Mouse (Mus musculus): ENCODE data around the gene Robo2. TPM values are rescaled to one million over a fixed set of nuclear protein-coding genes. Genes with fewer than 3 reads are reported as not detected.
A peak's percentile ranks its signal among the peaks of the same experiment; 100 is the strongest.
"Not testable (repeated sequence)": the region's sequence is repeated elsewhere in the genome, so short reads cannot be mapped to it uniquely, and the experiment has no call there.

Gene Robo2
- polyA plus RNA-seq, 1 experiment from 2014 or later = 65.3 TPM

DNA sequence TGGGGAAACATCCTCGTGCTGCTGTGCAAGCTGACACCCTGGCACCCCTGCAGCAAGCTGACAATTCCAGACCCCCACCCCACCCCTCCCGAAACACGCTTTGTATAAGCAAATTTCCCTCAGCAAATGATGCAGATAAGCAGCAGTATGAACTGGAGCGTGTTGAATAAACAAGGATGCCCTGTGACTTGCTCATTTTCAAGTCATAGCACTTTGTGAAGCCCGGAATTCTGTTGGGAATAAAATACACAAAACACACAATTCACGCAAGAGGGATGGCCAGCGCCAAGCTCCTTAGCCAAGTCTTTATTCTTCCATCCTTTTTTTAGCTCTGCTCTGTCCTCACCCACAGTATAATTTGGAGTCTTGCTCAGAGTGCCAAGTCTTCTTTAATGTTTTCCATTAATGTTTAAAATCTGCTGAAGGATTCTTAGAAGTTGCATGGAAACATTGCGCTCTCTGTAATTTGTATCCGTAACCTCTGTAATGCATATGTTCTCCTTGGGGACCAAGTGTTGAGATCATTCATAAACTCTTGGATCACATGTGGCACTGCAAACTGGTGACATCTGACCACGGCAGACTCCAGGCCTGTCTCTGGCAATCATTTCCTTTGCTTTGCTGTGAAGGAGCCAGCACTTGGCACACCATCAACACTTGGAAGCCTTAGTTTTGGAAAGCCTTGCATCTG is 356.4 kb downstream of the Robo2 start:
- ATAC-seq (ENCODE audit: low FRiP score) = no peak
- WGBS = 75% methylated on average over 10 of the region's 10 CpGs

DNA sequence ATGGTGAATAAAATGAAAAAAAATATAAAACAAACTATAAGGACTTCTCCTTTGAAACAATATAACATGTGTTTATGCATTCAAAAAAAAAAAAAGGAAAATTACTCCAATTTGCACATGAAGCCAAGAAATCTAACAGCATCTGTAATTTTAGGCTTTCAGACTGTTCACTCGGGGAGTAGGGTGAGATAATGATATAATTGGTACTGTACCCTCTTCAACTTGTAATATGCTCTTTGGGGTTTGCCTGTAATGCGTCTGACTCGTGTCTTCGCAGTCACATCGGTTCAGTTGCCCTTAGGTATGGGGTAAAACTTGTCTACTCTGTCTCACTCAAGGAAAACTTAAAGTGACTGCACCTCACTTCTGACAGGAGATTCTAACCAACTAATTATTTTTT is 362.2 kb downstream of the Robo2 start:
- Histone ChIP-seq H3K4me1 (peaks cover 2% of the 10 kb centered on the region; the same call in 1 of the 2 replicates), H3K9me3 (no peaks in the 10 kb centered on the region), H3K27ac (no peak overlapping the region), H3K4me2 (no peak overlapping the region), H3K4me3 (replicated peaks) (no peak overlapping the region), H3K27me3 (no peaks in the 10 kb centered on the region), H3K9ac (no peak overlapping the region), H3K36me3 (replicated peaks) (no peaks in the 10 kb centered on the region)
- 70% methylated on average over 5 of the region's 5 CpGs for WGBS
- no peak for ATAC-seq (ENCODE audit: low FRiP score)

More for the DNA sequence above, 356.4 kb downstream of the Robo2 start:
- Histone ChIP-seq H3K36me3 (replicated peaks) (no peaks in the 10 kb centered on the region), H3K9me3 (no peaks in the 10 kb centered on the region), H3K9ac (no peak overlapping the region), H3K4me2 (no peak overlapping the region), H3K27me3 (no peaks in the 10 kb centered on the region), H3K4me3 (replicated peaks) (no peak overlapping the region), H3K27ac (no peak overlapping the region), H3K4me1 (0 out of 2 replicates have a peak, but pooled peaks cover 5% of the 10 kb centered on the region)

DNA sequence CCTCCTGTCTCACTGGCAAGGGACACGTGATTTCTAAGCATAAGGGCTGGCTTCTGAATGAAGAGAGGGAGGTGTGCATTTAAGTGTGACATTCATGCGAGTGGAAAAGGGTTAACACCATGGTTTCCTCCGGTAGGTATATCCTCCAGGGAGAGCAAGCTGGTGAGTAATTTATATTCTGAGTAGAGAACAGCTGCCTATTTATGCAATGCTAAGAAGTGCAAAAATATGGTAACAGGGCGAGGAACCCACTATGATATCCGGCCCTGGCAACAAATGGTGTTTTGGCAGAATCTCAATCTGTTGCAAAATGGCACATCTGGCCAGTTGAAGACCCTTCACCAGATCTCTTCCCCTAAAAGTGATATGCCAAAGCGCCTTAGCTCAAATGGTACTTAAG is 362.6 kb downstream of the Robo2 start:
- Histone ChIP-seq H3K4me3 (replicated peaks) (no peak overlapping the region), H3K36me3 (replicated peaks) (no peaks in the 10 kb centered on the region), H3K9ac (no peak overlapping the region), H3K4me1 (peaks cover 2% of the 10 kb centered on the region; the same call in 1 of the 2 replicates), H3K27ac (no peak overlapping the region), H3K4me2 (no peak overlapping the region), H3K9me3 (no peaks in the 10 kb centered on the region), H3K27me3 (no peaks in the 10 kb centered on the region)
- ATAC-seq (ENCODE audit: low FRiP score) = peak; percentile 36; the same call in 1 of the 2 replicates
- 60% methylated on average over 6 of the region's 6 CpGs for WGBS

DNA sequence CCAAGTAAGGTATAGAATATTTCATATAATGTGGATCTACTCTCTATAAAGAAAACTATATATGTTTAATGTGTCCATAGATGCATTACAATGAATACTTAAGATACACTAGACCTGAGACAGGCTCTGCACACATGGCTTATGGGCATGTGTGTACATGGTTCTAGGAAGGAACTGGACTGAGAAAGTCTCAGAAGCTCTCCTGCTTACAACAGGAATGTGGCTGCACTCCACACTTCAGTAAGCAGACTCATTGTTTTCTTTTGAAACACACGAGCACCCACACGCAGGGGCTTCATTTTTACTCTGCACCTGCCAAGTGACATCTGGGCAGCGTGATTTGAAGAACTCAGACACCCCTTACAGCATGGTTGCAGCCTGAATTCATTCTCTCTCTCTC is 364.4 kb downstream of the Robo2 start:
- Histone ChIP-seq H3K27me3 (no peaks in the 10 kb centered on the region), H3K4me1 (no peaks in the 10 kb centered on the region; the same call in 1 of the 2 replicates), H3K4me2 (no peak overlapping the region), H3K9ac (no peak overlapping the region), H3K9me3 (no peaks in the 10 kb centered on the region), H3K4me3 (replicated peaks) (no peak overlapping the region), H3K27ac (no peak overlapping the region), H3K36me3 (replicated peaks) (no peaks in the 10 kb centered on the region)
- 18% methylated on average over 3 of the region's 3 CpGs for WGBS
- ATAC-seq (ENCODE audit: low FRiP score) = no peak

DNA sequence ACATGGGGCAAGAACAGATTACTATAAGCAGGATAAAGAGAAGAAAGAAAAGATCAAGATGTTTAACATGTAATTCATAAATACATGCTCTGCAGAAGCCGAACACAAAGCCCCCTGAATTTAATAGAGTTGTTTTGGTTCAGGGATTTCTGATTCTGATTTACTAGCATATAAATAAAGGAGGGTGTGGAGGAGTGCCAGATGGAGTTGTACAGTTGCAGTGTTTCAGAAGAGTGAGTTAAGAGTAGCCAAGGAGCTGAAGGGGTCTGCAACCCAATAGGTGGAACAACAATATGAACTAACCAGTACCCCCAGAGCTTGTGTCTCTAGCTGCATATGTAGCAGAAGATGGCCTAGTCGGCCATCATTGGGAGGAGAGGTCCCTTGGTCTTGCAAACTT is 370.8 kb downstream of the Robo2 start:
- WGBS = 88% methylated on average over 2 of the region's 2 CpGs
- ATAC-seq (ENCODE audit: low FRiP score) = not testable (repeated sequence)

DNA sequence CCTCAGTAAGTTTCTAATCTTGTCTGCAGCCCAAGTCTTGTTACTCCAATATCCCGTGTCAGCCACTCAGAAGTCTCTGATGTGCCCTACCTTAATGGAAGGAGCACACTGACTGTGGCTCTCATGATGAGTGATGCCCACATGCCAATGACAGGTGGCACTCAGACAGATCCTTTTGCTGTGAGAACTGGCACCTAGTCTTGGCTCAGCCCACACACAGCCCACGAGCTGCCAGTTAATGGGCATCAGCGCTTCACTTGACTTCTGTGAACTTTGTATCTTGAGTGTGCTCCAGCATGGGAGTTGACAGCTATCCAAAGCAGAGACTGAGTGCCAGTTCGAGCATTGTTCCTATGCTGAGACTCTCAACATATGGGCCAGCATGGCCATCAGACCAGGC is 383.8 kb downstream of the Robo2 start:
- Histone ChIP-seq H3K9ac (no peak overlapping the region), H3K27me3 (no peaks in the 10 kb centered on the region), H3K9me3 (no peaks in the 10 kb centered on the region), H3K4me3 (replicated peaks) (no peak overlapping the region), H3K36me3 (replicated peaks) (no peaks in the 10 kb centered on the region), H3K27ac (no peak overlapping the region), H3K4me2 (no peak overlapping the region), H3K4me1 (no peaks in the 10 kb centered on the region)
- 73% methylated on average over 4 of the region's 4 CpGs for WGBS
- no peak for ATAC-seq (ENCODE audit: low FRiP score)

More for the DNA sequence above, 370.8 kb downstream of the Robo2 start:
- not testable (repeated sequence) for H3K27ac ChIP-seq; H3K4me3 ChIP-seq (replicated peaks); H3K9me3 ChIP-seq; H3K4me2 ChIP-seq; H3K36me3 ChIP-seq (replicated peaks); H3K27me3 ChIP-seq; H3K9ac ChIP-seq; H3K4me1 ChIP-seq

DNA sequence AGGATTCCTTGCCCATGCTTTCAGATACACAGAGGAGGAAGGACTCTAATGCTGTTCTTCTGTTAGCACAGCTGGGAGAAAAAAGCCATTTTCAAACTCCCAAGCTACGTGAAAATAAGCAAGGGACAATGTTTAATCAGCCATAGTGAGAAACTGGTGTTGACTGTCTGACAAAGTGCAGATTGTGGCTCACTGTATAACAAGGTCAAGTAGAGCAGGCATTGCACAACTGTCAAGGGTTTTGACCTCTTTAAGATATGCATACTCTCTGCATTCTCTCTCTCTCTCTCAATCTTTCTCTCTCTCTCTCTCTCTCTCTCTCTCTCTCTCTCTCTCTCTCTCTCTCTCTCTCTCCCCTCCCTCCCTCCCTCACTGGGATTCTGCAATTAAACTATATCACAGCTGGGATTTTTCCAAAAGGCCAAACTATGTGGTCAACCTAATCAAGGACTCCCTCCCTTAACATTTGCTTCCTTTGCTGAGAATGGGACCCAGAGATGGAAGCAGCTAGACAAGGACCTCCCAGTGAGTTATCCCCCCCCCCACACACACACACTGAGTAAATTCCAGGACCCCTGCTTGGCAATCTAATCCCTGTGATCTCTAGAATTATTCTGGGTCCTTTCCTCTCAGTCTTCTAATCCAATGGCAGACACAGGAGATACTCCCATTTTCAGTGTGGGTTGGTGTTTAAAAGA is 389.2 kb downstream of the Robo2 start:
- H3K4me3 ChIP-seq (replicated peaks) = no peak overlapping the region
- no peaks in the 10 kb centered on the region for H3K27me3 ChIP-seq
- no peaks in the 10 kb centered on the region for H3K9me3 ChIP-seq
- H3K4me2 ChIP-seq = no peak overlapping the region
- H3K36me3 ChIP-seq (replicated peaks) = no peaks in the 10 kb centered on the region
- no peak; the same call in 1 of the 2 replicates for ATAC-seq (ENCODE audit: low FRiP score)
- WGBS = 43% methylated on average over 1 of the region's 1 CpGs
- no peak overlapping the region for H3K27ac ChIP-seq
- no peak overlapping the region for H3K9ac ChIP-seq
- H3K4me1 ChIP-seq = no peaks in the 10 kb centered on the region

DNA sequence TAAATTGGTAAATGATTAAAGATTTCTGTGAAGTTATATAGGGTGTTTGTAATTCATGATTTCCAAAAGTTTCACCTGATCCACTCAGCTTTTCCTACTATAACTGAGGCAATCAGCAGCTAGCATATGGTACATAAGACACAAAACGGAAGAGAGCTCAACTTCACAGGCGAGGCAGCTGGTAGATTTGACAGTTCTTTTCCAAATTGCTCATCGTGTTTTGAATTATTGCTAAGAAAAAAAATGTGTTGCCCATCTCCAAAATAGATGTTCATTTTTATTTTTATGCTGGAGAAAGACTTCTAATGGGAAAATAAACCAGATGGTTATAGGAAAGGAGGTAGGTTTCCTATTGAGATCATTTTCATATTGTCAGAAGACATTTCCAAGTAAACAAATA is 405.9 kb downstream of the Robo2 start:
- no peak for ATAC-seq (ENCODE audit: low FRiP score)
- no peak overlapping the region for H3K4me3 ChIP-seq (replicated peaks)
- H3K9me3 ChIP-seq = no peaks in the 10 kb centered on the region
- H3K36me3 ChIP-seq (replicated peaks) = no peaks in the 10 kb centered on the region
- no peak overlapping the region for H3K9ac ChIP-seq
- H3K4me2 ChIP-seq = no peak overlapping the region
- no peak overlapping the region for H3K27ac ChIP-seq
- H3K4me1 ChIP-seq = no peaks in the 10 kb centered on the region
- WGBS = 91% methylated on average over 3 of the region's 3 CpGs
- no peaks in the 10 kb centered on the region for H3K27me3 ChIP-seq

DNA sequence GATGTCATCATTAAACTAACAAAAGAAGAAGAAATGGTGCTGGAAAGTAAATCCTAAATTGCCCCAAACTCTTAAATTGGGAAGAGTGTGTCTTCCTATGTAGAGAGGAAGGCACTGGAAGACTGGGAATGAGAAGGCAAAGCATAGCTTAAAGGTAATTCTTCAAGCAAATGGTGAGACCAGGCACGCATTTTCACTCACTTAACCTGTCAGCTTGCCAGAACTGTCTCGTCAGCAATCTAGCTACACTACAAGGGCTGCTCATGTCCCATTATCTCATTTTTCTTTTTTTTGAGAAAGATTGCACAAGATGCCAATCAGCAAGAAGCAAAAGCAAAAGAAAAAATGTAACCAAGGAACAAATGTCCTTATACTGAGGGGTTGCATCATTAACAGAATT is 410.3 kb downstream of the Robo2 start:
- Histone ChIP-seq H3K36me3 (replicated peaks) (no peaks in the 10 kb centered on the region), H3K27me3 (no peaks in the 10 kb centered on the region), H3K4me3 (replicated peaks) (no peak overlapping the region), H3K4me2 (no peak overlapping the region), H3K9me3 (no peaks in the 10 kb centered on the region), H3K9ac (no peak overlapping the region), H3K27ac (no peak overlapping the region), H3K4me1 (no peaks in the 10 kb centered on the region)
- no peak for ATAC-seq (ENCODE audit: low FRiP score)
- WGBS = 53% methylated on average over 2 of the region's 2 CpGs

DNA sequence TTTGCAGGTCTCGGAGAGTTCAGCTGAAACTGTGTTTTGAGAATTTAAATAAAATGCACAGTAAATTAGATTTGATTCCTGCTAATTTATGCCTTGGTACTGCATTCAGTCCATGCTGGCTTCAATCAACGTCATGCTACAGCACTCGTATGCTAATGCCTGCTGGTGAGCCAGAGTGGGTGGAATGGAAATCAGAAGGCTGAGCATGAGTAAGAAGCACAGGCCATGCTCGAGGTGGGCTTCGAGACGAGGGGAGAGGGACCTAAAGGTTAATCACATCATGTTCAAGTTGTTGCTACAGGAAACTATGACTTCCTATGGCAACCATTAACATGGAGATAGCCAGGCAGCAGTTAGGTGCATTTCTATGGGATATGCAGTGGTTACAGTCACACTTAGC is 420.4 kb downstream of the Robo2 start:
- Histone ChIP-seq H3K4me2 (no peak overlapping the region), H3K27ac (no peak overlapping the region), H3K36me3 (replicated peaks) (no peaks in the 10 kb centered on the region), H3K4me1 (no peaks in the 10 kb centered on the region), H3K9ac (no peak overlapping the region), H3K27me3 (no peaks in the 10 kb centered on the region), H3K4me3 (replicated peaks) (no peak overlapping the region), H3K9me3 (no peaks in the 10 kb centered on the region)
- peak; percentile 61 for ATAC-seq (ENCODE audit: low FRiP score)
- WGBS = 44% methylated on average over 6 of the region's 6 CpGs

DNA sequence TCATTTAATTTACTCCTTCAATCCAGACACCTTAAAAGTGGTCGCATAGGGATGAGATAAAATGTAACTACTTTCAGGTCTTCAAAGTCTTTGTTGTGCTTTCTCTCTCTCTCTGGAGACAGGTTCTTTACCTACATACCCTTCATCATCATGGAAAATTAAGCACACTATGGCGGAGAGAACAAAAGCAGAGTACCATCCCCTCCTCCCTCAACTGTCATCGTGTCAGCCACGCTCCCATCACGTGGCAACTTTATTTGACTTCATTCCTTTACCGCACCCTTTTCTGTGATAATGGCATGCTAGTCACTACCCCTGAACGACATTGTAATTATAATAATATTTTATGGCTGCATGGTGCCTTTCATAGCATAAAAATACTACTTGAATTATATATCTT is 442.1 kb downstream of the Robo2 start:
- ATAC-seq (ENCODE audit: low FRiP score) = no peak
- no peaks in the 10 kb centered on the region for H3K9me3 ChIP-seq
- no peak overlapping the region for H3K4me3 ChIP-seq (replicated peaks)
- no peak overlapping the region for H3K27ac ChIP-seq
- 81% methylated on average over 7 of the region's 7 CpGs for WGBS
- no peaks in the 10 kb centered on the region for H3K27me3 ChIP-seq
- H3K36me3 ChIP-seq (replicated peaks) = no peaks in the 10 kb centered on the region
- no peak overlapping the region for H3K4me2 ChIP-seq
- no peak overlapping the region for H3K9ac ChIP-seq
- H3K4me1 ChIP-seq = no peaks in the 10 kb centered on the region

DNA sequence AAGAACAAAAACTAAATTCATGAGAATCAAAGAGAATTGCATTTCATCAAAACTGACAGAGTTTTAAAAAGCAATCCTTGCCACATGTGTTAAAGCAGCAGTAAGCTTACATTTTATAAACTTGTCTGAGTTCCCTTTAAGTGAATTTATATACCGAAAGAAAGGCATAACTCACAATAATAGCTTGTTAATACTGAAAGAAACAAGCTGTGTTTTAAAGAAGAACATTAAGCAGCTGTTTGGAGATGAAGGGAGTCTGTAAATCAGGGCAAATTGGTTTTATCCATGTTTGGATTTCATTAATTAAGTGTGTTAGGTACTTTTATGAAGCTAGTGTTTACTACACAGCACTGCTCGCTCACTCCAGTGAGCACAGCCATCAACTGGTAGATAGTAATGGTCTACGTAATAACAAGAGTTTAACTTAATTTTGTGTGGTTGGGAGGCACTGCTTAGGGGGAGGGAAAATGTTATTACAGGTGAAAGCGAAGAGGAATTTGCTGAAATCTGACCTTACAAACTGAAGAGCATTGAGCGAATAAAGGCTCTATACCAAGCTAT is 447.2 kb downstream of the Robo2 start:
- H3K4me2 ChIP-seq = no peak overlapping the region
- WGBS = 79% methylated on average over 5 of the region's 5 CpGs
- no peaks in the 10 kb centered on the region for H3K36me3 ChIP-seq (replicated peaks)

More for the DNA sequence above, 447.2 kb downstream of the Robo2 start:
- Histone ChIP-seq H3K4me3 (replicated peaks) (no peak overlapping the region), H3K9ac (no peak overlapping the region), H3K4me1 (no peaks in the 10 kb centered on the region), H3K27ac (no peak overlapping the region), H3K9me3 (no peaks in the 10 kb centered on the region), H3K27me3 (no peaks in the 10 kb centered on the region)
- ATAC-seq (ENCODE audit: low FRiP score) = no peak
